Mouse (Mus musculus) hematopoietic stem cell, adult 5-6 weeks (primary cell): Measurements from ENCODE around the gene Ankrd55. TPM values are rescaled to one million over a fixed set of nuclear protein-coding genes. Genes with fewer than 3 reads are reported as not detected.
"Not testable (repeated sequence)": the region's sequence is repeated elsewhere in the genome, so short reads cannot be mapped to it uniquely, and the experiment has no call there.

Source experiments
- ATAC-seq, 2 experiments: fragments of 125-278 bp in 1 of 2; replicated peaks in 1 of 2; 2 replicates each; pipeline ENCODE4 v1.8.0; 2016 to 2017; ENCODE audit warnings: inconsistent platforms in 2 of 2, mild to moderate bottlenecking in 2 of 2, moderate number of reproducible peaks in 2 of 2, low read depth in 1 of 2, moderate TSS enrichment in 1 of 2; ENCODE audit not compliant: low FRiP score in 2 of 2, poor library complexity in 2 of 2, severe bottlenecking in 2 of 2, insufficient read depth in 1 of 2, low TSS enrichment in 1 of 2
- total RNA-seq: library from RNA; stranded (forward); fragments of 172-1452, 232-1000 nt; gene quantifications from 2 replicates; pipeline ENCODE4 v1.2.3, GENCODE M21; 2017

The Ankrd55 gene
- total RNA-seq, 1 experiment from 2014 or later = not detected

GRCm38 (mm10) chr13:112287571-112288224 lies 553 bp upstream of the Ankrd55 start:
- no peak for ATAC-seq

GRCm38 (mm10) chr13:112289338-112289737 lies 1.1 kb downstream of the Ankrd55 start:
- ATAC-seq = no peak

GRCm38 (mm10) chr13:112289981-112290380 lies 1.7 kb downstream of the Ankrd55 start:
- ATAC-seq = no peak

GRCm38 (mm10) chr13:112292489-112292888 lies 4.2 kb downstream of the Ankrd55 start:
- ATAC-seq = peak; percentile 67 to 83

GRCm38 (mm10) chr13:112293092-112293491 lies 4.8 kb downstream of the Ankrd55 start:
- no peak for ATAC-seq

GRCm38 (mm10) chr13:112294446-112294845 lies 6.2 kb downstream of the Ankrd55 start:
- ATAC-seq = no peak

GRCm38 (mm10) chr13:112297781-112298180 lies 9.5 kb downstream of the Ankrd55 start:
- no peak for ATAC-seq

GRCm38 (mm10) chr13:112303429-112303828 lies 15.2 kb downstream of the Ankrd55 start:
- no peak for ATAC-seq

GRCm38 (mm10) chr13:112308672-112309071 lies 20.4 kb downstream of the Ankrd55 start:
- ATAC-seq = peak; percentile 59 to 69; a peak in 2 of 4 replicates

- not testable (repeated sequence) for ATAC-seq
Observed at GRCm38 (mm10) chr13:112311611-112312010, 23.4 kb downstream of the Ankrd55 start.

GRCm38 (mm10) chr13:112315442-112315841 lies 27.2 kb downstream of the Ankrd55 start:
- ATAC-seq = no peak

GRCm38 (mm10) chr13:112316622-112317482 lies 28.6 kb downstream of the Ankrd55 start:
- 0 out of 4 replicates have a peak, but pooled peaks of 1 of the 2 experiments have one; percentile 17 for ATAC-seq

GRCm38 (mm10) chr13:112318124-112318523 lies 29.9 kb downstream of the Ankrd55 start:
- no peak for ATAC-seq

GRCm38 (mm10) chr13:112323591-112324266 lies 35.5 kb downstream of the Ankrd55 start:
- peak; percentile 39 to 75; a peak in 3 of 4 replicates for ATAC-seq

GRCm38 (mm10) chr13:112325126-112325525 lies 36.9 kb downstream of the Ankrd55 start:
- no peak for ATAC-seq

GRCm38 (mm10) chr13:112326403-112326802 lies 38.2 kb downstream of the Ankrd55 start:
- no peak for ATAC-seq

GRCm38 (mm10) chr13:112326977-112327376 lies 38.7 kb downstream of the Ankrd55 start:
- ATAC-seq = no peak

- ATAC-seq = no peak
Observed at GRCm38 (mm10) chr13:112327511-112327910, 39.3 kb downstream of the Ankrd55 start.
